Mouse (Mus musculus) stomach, postnatal 0 days (tissue): ENCODE results near the gene Cpm.

Experiments used
- CTCF ChIP-seq: IDR thresholded peaks from 2 replicates; pipeline ENCODE4 v1.5.1; 2016; ENCODE audit warnings: antibody characterized with exemption, low read depth, mild to moderate bottlenecking, moderate library complexity
- EP300 ChIP-seq: optimal IDR thresholded peaks from 2 replicates; pipeline ENCODE3; 2016; ENCODE audit warnings: antibody characterized with exemption

DNA sequence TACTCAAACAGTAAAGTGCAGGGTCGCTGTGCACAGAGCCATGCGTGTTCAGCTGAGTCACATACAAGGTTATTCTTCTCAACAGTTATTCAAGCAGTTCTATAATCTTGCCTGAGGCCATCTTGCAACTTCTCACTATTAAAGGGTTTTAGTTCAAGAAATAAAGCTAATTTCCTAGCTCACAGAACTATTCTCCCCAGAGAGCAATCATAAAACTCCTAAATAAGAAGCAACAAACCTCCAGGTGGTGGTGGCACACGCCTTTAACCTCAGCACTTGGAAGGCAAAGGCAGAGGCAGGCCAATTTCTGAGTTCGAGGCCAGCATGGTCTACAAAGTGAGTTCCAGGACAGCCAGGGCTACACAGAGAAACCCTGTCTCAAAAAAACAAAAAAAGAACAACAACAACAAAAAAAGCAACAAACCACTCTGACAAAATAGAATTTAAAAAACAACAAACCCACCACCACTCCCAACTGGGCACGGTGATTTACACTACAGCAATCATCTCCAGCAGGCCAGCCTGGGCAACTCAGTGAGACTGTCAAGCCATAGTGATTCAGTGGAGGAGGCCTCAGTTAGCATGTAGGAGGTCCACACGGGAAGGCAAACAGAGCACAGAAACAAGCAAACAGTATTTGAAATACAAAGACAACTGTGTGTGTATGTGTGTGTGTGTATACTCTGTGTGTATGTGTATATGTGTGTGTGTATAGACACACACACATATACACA is 67.7 kb downstream of the Cpm start:
- TF ChIP-seq EP300 (no peak), CTCF (no peak)
